Mouse (Mus musculus) kidney, postnatal 0 days (tissue): ENCODE data around the gene Ssh3. TPM values are rescaled to one million over a fixed set of nuclear protein-coding genes. Genes with fewer than 3 reads are reported as not detected.
A peak's percentile ranks its signal among the peaks of the same experiment; 100 is the strongest.

Experiments
- ATAC-seq: fragments of 200-750 bp; cut with Nextera tagmentation; replicated peaks from 2 replicates; pipeline ENCODE4 v1.8.0; 2017; ENCODE audit warnings: low read depth, moderate number of reproducible peaks, moderate TSS enrichment, moderate library complexity; ENCODE audit not compliant: low FRiP score
- DNase-seq: peaks from one replicate; pipeline ENCODE4 v3.0.0-alpha.2; 2016; ENCODE audit warnings: low spot score
- H3K27ac ChIP-seq: fragments of 300-500 bp; sonication (generic); 2 replicates; pipeline ENCODE4 v1.5.1; 2014; ENCODE audit warnings: mild to moderate bottlenecking
- H3K27me3 ChIP-seq: fragments of 300-500 bp; sonication (generic); 2 replicates; pipeline ENCODE4 v1.6.1; 2014; ENCODE audit warnings: low read length, mixed read lengths; ENCODE audit not compliant: insufficient read depth
- H3K36me3 ChIP-seq: fragments of 300-500 bp; sonication (generic); 2 replicates; pipeline ENCODE4 v1.6.1; 2014; ENCODE audit warnings: low read length, mixed read lengths; ENCODE audit not compliant: insufficient read depth
- H3K4me1 ChIP-seq: fragments of 300-500 bp; sonication (generic); replicated peaks from 2 replicates; pipeline ENCODE4 v1.6.1; 2014; ENCODE audit warnings: antibody characterized with exemption, low read length, mixed read lengths; ENCODE audit not compliant: insufficient read depth
- H3K4me2 ChIP-seq: fragments of 300-500 bp; sonication (generic); 2 replicates; pipeline ENCODE4 v1.6.1; 2014; ENCODE audit warnings: mild to moderate bottlenecking, low read length, moderate library complexity, mixed read lengths
- H3K4me3 ChIP-seq: fragments of 300-500 bp; sonication (generic); replicated peaks from 2 replicates; pipeline ENCODE4 v1.5.1; 2014; ENCODE audit warnings: low read depth, low read length
- H3K9ac ChIP-seq: fragments of 300-500 bp; sonication (generic); 2 replicates; pipeline ENCODE4 v1.6.1; 2014; ENCODE audit warnings: low read depth, low read length
- H3K9me3 ChIP-seq: fragments of 300-500 bp; sonication (generic); replicated peaks from 2 replicates; pipeline ENCODE4 v1.6.1; 2016; ENCODE audit warnings: low read length, inconsistent platforms, mixed read lengths
- CTCF ChIP-seq: IDR thresholded peaks from 2 replicates; pipeline ENCODE4 v1.5.1; 2016; ENCODE audit warnings: antibody characterized with exemption, low read depth, mild to moderate bottlenecking, moderate library complexity
- WGBS: fragments of 180-500 bp; shearing (Covaris S2); extraction: QIAGEN DNeasy Blood & Tissue Kit; methylation state at CpG from one replicate; pipeline ENCODE4 v1.1.7; 2014; 5-methylcytosine and 5-hydroxymethylcytosine counted together
- polyA plus RNA-seq: library from polyadenylated mRNA; unstranded; fragments of >200 nt; fragmentation: Nextera tagmentation; extraction: Ambion mirVana; gene quantifications from 2 replicates; pipeline ENCODE4 v1.2.1, GENCODE M21; 2015

Gene Ssh3
- polyA plus RNA-seq, 1 experiment from 2014 or later: 15.6 TPM

- ATAC-seq (no peak), DNase-seq (no peak)
- Histone ChIP-seq H3K9me3 (no peaks in the 10 kb centered on the region), H3K27me3 (no peaks in the 10 kb centered on the region), H3K4me2 (no peak overlapping the region), H3K27ac (0 out of 2 replicates have a peak overlapping the region, but pooled peaks have one; percentile 6), H3K4me1 (peaks cover 42% of the 10 kb centered on the region), H3K36me3 (no peaks in the 10 kb centered on the region), H3K4me3 (no peak overlapping the region), H3K9ac (no peak overlapping the region)
- no peak for TF ChIP-seq CTCF
- WGBS: 94% methylated on average over 11 of the region's 11 CpGs
Measured at GRCm38 (mm10) chr19:4218293-4218692, 50.7 kb downstream of the Ssh3 start.

GRCm38 (mm10) chr19:4217855-4218254 lies 51.1 kb downstream of the Ssh3 start:
- Histone ChIP-seq H3K4me1 (peaks cover 46% of the 10 kb centered on the region), H3K9me3 (no peaks in the 10 kb centered on the region), H3K36me3 (no peaks in the 10 kb centered on the region), H3K4me3 (no peak overlapping the region), H3K9ac (no peak overlapping the region), H3K27me3 (no peaks in the 10 kb centered on the region), H3K4me2 (no peak overlapping the region), H3K27ac (0 out of 2 replicates have a peak overlapping the region, but pooled peaks have one; percentile 6)
- ATAC-seq: no peak
- DNase-seq: no peak
- TF ChIP-seq CTCF: no peak
- 50% methylated on average over 3 of the region's 3 CpGs for WGBS

GRCm38 (mm10) chr19:4217140-4217539 lies 51.8 kb downstream of the Ssh3 start:
- DNase-seq (no peak), ATAC-seq (no peak)
- Histone ChIP-seq H3K4me1 (peaks cover 48% of the 10 kb centered on the region), H3K4me3 (no peak overlapping the region), H3K27ac (no peak overlapping the region), H3K4me2 (peak overlapping the region; percentile 95; the same call in 1 of the 2 replicates), H3K36me3 (no peaks in the 10 kb centered on the region), H3K9ac (no peak overlapping the region), H3K9me3 (no peaks in the 10 kb centered on the region), H3K27me3 (no peaks in the 10 kb centered on the region)
- no peak for TF ChIP-seq CTCF
- 19% methylated on average over 5 of the region's 5 CpGs for WGBS

- H3K9me3 ChIP-seq: no peaks in the 10 kb centered on the region
- H3K27ac ChIP-seq: peak overlapping the region; percentile 97
- no peak overlapping the region for H3K9ac ChIP-seq
- 16% methylated on average over 14 of the region's 14 CpGs for WGBS
- H3K36me3 ChIP-seq: no peaks in the 10 kb centered on the region
- peak overlapping the region; percentile 95 for H3K4me2 ChIP-seq
- TF ChIP-seq CTCF: peak; percentile 71
- no peaks in the 10 kb centered on the region for H3K27me3 ChIP-seq
- ATAC-seq (no peak), DNase-seq (peak; percentile 91)
- H3K4me3 ChIP-seq: no peak overlapping the region
- peaks cover 44% of the 10 kb centered on the region for H3K4me1 ChIP-seq
Measured at GRCm38 (mm10) chr19:4216041-4216685, 52.8 kb downstream of the Ssh3 start.

GRCm38 (mm10) chr19:4215451-4215840 lies 53.5 kb downstream of the Ssh3 start:
- Histone ChIP-seq H3K4me1 (peaks cover 37% of the 10 kb centered on the region), H3K36me3 (no peaks in the 10 kb centered on the region), H3K4me2 (peak overlapping the region; percentile 95), H3K4me3 (peak overlapping the region; percentile 91), H3K9ac (peak overlapping the region; percentile 98), H3K27me3 (no peaks in the 10 kb centered on the region), H3K9me3 (no peaks in the 10 kb centered on the region), H3K27ac (peak overlapping the region; percentile 97)
- TF ChIP-seq CTCF: no peak
- under 1% methylated on average over 19 of the region's 21 CpGs for WGBS
- ATAC-seq (no peak), DNase-seq (peak; percentile 28)

- Histone ChIP-seq H3K4me2 (peak overlapping the region; percentile 95), H3K27ac (peak overlapping the region; percentile 97), H3K9ac (peak overlapping the region; percentile 98), H3K9me3 (no peaks in the 10 kb centered on the region), H3K36me3 (no peaks in the 10 kb centered on the region), H3K4me3 (peak overlapping the region; percentile 91), H3K27me3 (no peaks in the 10 kb centered on the region), H3K4me1 (peaks cover 32% of the 10 kb centered on the region)
- TF ChIP-seq CTCF: no peak
- DNase-seq (peak; percentile 60), ATAC-seq (peak; percentile 25; the same call in 1 of the 2 replicates)
- WGBS: under 1% methylated on average over 60 of the region's 81 CpGs
Measured at GRCm38 (mm10) chr19:4214771-4215450, 54.1 kb downstream of the Ssh3 start.
